Mouse (Mus musculus) kidney, adult 2 months (tissue): ENCODE measurements at regions not wholly inside any gene's neighbourhood (a gene's known extent, or its start where the extent isn't known, plus 50 kb on each side); places are given as distances from the start of the nearest gene placed in this dataset.

Experiments used
- CTCF ChIP-seq: fragments of 200-500 bp; conservative IDR thresholded peaks from 2 replicates; pipeline ENCODE4 v1.5.1; 2011; ENCODE audit warnings: low read depth, mild to moderate bottlenecking, control low read depth, low read length, moderate library complexity, mixed read lengths; ENCODE audit not compliant: insufficient read depth, insufficient read length
- POLR2A ChIP-seq: fragments of 200-500 bp; IDR thresholded peaks from one replicate; pipeline ENCODE4 v1.6.1; 2011; ENCODE audit warnings: low read depth, low read length, control low read depth

DNA sequence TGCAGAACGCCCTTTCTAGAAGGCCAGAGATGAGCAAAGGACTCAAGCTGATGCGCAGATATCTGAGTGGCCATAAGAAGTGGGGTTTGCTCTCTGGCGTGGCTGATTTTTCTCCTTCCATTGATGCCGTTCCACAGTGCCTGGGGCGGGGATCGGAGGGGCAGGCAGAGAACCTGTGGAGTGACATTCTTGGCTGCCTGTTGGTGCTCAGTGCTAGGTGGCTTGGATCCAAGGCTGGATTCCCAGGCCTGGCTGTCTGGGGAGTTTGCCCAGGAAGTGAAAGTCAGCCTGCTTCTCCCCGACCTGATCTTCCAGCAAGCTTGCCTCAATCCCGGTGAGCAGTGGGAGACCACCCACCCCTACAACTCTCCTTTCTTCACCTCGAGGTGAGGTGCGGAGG is 181.5 kb downstream of the 3110018I06Rik start:
- no peak for TF ChIP-seq POLR2A
- TF ChIP-seq CTCF: no peak
